Mouse (Mus musculus) mature B cell (primary cell): ENCODE data around the gene Hoxc8.

Source experiments
- in situ Hi-C: fragments of 300-500 bp; cut with MboI; formaldehyde crosslinking; loops from 2 replicates; pipeline ENCODE4 v1.14.3; 2019

Hoxc8 gene

DNA sequence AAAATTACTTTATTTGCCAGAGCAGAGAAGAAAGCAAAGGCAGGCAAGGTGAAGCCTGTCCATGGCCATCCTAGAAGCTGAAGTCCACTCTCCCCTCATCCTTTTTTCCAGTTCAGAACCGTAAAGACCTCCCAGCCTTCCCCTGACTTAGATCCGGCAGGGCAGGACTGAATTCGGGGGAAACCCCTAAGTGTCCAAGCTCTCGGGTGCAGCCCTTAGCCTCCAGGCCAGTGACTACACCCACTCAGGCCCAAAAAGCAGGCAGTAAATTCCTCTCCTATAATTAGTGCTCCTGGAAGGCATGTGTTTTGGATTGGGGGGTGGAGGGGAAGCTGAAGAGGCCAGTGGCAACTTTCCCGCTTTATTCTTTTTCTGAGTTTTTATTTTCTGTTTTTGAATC is 15.4 kb downstream of the Hoxc8 start:
- in situ Hi-C loops: no loop called here

DNA sequence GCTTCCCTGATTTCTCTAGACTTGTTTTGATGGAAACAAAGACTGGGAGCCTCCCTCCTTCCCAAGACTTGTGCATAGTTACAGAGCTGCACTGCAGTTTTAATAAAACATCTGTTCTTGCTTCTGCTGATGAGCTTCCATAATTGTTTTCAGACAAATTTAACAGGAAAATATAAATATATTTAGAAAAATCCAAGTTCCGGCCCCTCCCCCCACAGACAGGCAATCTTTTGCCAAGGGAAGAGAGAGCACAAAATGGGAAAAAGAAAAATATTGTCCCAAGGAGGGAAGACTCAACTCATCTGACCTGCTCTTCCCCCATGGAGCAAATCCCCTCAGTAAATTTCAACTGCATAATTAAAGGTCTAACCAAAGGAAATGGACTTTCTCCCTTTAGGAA is 15.9 kb downstream of the Hoxc8 start:
- in situ Hi-C loops: no loop called here

DNA sequence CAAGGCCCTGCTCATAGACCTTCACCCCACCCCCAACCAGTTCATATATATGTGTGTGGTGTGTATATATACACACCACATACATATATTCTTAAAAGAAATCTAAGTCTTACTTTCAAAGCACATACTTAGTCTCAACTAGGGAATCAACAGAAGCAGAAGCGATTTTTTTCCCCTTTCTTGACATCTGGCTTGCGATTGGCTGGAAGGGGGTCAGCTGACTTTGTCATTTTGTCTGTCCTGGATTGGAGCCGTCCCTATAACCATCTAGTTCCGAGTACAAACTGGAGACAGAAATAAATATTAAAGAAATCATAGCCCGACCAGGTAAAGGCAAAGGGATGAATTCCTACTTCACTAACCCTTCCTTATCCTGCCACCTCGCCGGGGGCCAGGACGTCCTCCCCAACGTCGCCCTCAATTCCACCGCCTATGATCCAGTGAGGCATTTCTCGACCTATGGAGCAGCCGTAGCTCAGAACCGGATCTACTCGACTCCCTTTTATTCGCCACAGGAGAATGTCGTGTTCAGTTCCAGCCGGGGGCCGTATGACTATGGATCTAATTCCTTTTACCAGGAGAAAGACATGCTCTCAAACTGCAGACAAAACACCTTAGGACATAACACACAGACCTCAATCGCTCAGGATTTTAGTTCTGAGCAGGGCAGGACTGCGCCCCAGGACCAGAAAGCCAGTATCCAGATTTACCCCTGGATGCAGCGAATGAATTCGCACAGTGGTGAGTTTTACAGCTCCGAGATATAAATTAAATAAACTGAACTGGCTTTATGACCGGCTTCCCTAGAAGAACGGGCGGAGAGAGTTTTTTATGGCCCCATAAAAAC is 19.1 kb downstream of the Hoxc8 start:
- in situ Hi-C loops: no loop called here

- in situ Hi-C loops: no loop called here
Measured at GRCm38 (mm10) chr15:103010112-103010846, 19.9 kb downstream of the Hoxc8 start.

GRCm38 (mm10) chr15:103010847-103011555 is 20.6 kb downstream of the Hoxc8 start:
- in situ Hi-C loops: no loop called here

GRCm38 (mm10) chr15:103011928-103012486 is 21.6 kb downstream of the Hoxc8 start:
- in situ Hi-C loops: no loop called here

GRCm38 (mm10) chr15:103013238-103013984 is 23.0 kb downstream of the Hoxc8 start:
- in situ Hi-C loops: no loop called here

- in situ Hi-C loops: no loop called here
Measured at GRCm38 (mm10) chr15:103014166-103015008, 24.0 kb downstream of the Hoxc8 start.

DNA sequence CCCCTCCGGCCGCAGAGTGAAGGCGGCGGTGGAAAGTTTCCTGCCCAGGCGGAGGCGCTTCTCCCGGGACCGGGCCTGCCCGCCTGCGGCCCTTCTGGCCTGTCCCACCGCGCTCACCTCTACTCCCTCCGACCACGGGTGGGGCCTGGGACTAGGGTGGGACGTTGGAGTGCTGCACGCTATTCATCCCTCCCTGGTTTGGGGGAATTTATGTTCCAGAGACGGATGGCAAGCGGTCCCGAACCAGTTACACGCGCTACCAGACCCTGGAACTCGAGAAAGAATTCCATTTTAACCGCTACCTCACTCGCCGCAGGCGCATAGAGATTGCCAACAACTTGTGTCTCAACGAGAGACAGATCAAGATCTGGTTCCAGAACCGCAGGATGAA is 24.6 kb downstream of the Hoxc8 start:
- in situ Hi-C loops: no loop called here

GRCm38 (mm10) chr15:103015406-103016166 is 25.2 kb downstream of the Hoxc8 start:
- in situ Hi-C loops: no loop called here

DNA sequence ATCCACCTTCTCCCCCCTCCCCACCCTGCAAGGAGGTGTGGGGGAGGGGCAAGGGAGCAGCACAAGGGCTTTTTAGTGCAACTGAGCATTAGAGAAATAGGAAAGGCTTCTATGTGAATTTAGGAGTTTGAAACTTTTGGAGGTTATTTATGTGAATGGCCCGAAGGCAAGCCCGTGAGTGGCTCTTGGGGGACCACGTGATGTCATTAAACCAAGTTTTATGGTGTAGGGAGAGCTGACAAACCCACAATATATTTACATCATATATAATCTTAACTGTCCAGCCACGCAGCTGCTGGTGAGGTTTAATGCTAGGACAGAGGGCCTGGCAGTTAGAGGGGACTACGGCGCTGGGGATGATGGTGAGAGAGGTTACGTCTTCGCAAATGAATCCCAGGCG is 28.2 kb downstream of the Hoxc8 start, which contains the start of gene Hoxc4:
Gene Hoxc4 (plus strand): TSS at position 299 of the 400 bp plus-strand sequence.
- in situ Hi-C loops: no loop called here

GRCm38 (mm10) chr15:103020899-103021418 is 30.6 kb downstream of the Hoxc8 start:
- in situ Hi-C loops: no loop called here

DNA sequence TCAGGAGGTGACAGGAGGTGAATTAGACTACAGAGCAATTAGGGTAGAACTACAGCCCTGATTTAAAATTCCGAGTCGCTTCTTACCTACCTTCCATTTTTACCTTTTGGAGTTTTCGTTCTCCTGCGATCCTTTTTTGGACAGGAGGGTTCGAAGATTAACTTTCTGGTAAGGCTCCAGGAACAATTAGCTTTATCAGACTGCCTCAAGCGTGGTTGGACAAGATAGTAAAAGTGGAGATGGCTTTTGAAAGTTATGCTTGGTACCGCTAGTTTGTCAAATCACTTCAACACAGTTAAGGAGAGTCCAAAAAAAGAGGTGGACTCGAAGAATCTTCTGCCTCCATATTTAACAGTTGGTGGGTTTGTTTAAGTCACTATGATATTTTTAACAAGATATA is 31.1 kb downstream of the Hoxc8 start:
- in situ Hi-C loops: no loop called here

- in situ Hi-C loops: no loop called here
Measured at GRCm38 (mm10) chr15:103024131-103024530, 33.7 kb downstream of the Hoxc8 start.

DNA sequence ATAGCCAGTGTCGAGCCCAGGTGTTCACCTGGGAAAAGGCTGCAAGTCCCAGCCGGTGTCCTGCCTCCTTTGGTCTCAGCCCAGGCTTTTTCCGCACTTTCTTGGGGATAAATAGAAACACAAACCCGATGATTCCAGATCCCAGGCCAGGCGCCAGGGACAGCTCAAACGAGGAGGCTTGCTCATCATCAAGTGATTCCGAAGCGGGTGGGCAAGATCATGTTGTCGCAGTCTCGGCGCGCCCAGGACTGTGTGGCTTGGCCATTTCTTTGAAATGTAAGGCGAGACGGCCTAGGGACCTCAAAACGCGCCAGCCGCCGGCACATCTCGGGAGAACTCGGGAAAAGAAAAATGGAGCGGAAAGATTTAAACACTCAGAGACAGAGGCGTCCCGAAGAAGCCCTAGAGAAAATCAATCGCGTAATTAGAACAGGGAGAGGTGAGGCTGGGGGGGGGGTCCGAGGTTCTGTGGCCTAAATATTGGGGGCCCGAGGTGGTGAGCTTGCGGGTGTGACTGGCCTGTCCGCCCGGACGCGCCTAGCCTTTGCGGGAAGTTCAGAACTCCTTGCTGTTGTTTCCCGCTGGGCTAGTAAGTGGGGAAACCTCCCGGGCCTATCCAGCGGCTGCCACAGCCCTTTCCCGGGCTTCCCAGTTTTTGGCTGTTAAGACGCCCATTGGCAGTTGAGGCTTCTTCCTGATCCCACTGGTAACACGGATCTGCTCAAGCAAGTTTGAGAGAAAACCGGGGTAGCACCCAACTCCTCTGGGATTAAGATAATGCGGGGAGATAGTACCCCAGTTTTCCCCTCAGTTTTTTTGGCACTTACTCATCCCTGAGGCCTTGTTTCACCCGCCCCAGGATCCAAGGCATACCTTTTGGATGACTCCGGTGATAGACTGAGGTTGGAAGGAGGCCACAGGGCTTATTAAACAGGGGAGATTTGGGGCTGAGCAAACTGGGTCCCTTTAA is 37.1 kb downstream of the Hoxc8 start:
- in situ Hi-C loops: no loop called here

- in situ Hi-C loops: no loop called here
Measured at GRCm38 (mm10) chr15:103028916-103029512, 38.6 kb downstream of the Hoxc8 start.

DNA sequence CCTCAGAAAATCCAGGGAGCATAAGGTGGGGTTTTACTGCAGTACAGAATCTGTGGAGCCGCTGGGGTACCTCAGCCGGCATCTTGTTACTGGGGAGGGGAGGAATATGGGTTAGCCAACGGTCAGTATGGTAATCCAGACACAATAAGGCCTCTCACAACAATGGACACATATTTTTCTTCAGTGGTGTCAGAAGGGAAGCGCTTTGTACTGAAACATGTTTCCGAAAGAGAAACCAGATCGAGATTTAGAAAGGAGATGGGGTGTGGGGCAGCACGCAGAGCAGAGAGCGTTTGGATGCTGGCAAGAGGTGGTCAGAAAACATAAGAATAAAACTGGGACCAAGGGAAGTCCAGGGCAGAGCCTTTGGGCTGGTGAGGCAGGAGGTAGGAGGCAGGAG is 39.7 kb downstream of the Hoxc8 start:
- in situ Hi-C loops: no loop called here

GRCm38 (mm10) chr15:103032167-103032566 is 41.8 kb downstream of the Hoxc8 start:
- in situ Hi-C loops: no loop called here
